Mouse (Mus musculus) liver, embryonic 11.5 days (tissue): ENCODE measurements around the gene Ube2l6. TPM values are rescaled to one million over a fixed set of nuclear protein-coding genes. Genes with fewer than 3 reads are reported as not detected.
A peak's percentile ranks its signal among the peaks of the same experiment; 100 is the strongest.
"Not testable (repeated sequence)": the region's sequence is repeated elsewhere in the genome, so short reads cannot be mapped to it uniquely, and the experiment has no call there.

Experiments used
- ATAC-seq: fragments of 200-750 bp; cut with Nextera tagmentation; replicated peaks from 2 replicates; pipeline ENCODE4 v1.8.0; 2017; ENCODE audit warnings: moderate number of reproducible peaks, mild to moderate bottlenecking, moderate TSS enrichment, moderate library complexity; ENCODE audit not compliant: low FRiP score
- DNase-seq: peaks from one replicate; pipeline ENCODE4 v3.0.0-alpha.2; 2017; ENCODE audit warnings: low spot score
- H3K27ac ChIP-seq: fragments of 300-500 bp; sonication (generic); 2 replicates; pipeline ENCODE4 v1.5.1; 2014; ENCODE audit warnings: mild to moderate bottlenecking, low read depth, low read length, control low read depth
- H3K27me3 ChIP-seq: fragments of 300-500 bp; sonication (generic); replicated peaks from 2 replicates; pipeline ENCODE4 v1.6.1; 2014; ENCODE audit warnings: low read length, mixed read lengths; ENCODE audit not compliant: control insufficient read depth, insufficient read depth
- H3K36me3 ChIP-seq: fragments of 300-500 bp; sonication (generic); 2 replicates; pipeline ENCODE4 v1.6.1; 2014; ENCODE audit warnings: mild to moderate bottlenecking, low read length, moderate library complexity, mixed read lengths; ENCODE audit not compliant: control insufficient read depth, insufficient read depth
- H3K4me1 ChIP-seq: fragments of 300-500 bp; sonication (generic); replicated peaks from 2 replicates; pipeline ENCODE4 v1.6.1; 2014; ENCODE audit warnings: low read length, mixed read lengths; ENCODE audit not compliant: control insufficient read depth, insufficient read depth
- H3K4me2 ChIP-seq: fragments of 300-500 bp; sonication (generic); 2 replicates; pipeline ENCODE4 v1.6.1; 2014; ENCODE audit warnings: mild to moderate bottlenecking, control low read depth, moderate library complexity
- H3K4me3 ChIP-seq: fragments of 300-500 bp; sonication (generic); 2 replicates; pipeline ENCODE4 v1.5.1; 2014; ENCODE audit warnings: low read depth, low read length, control low read depth
- H3K9ac ChIP-seq: fragments of 300-500 bp; sonication (generic); 2 replicates; pipeline ENCODE4 v1.6.1; 2014; ENCODE audit warnings: low read depth, low read length, control low read depth
- H3K9me3 ChIP-seq: fragments of 300-500 bp; sonication (generic); 2 replicates; pipeline ENCODE4 v1.6.1; 2016; ENCODE audit warnings: low read length, inconsistent platforms, mixed read lengths; ENCODE audit not compliant: control insufficient read depth
- WGBS: fragments of 180-500 bp; shearing (Covaris S2); extraction: QIAGEN DNeasy Blood & Tissue Kit; methylation state at CpG from one replicate; pipeline ENCODE4 v1.1.7; 2014; 5-methylcytosine and 5-hydroxymethylcytosine counted together
- polyA plus RNA-seq: library from polyadenylated mRNA; unstranded; fragments of >200 nt; fragmentation: Nextera tagmentation; extraction: Ambion mirVana; gene quantifications from 2 replicates; pipeline ENCODE4 v1.2.1, GENCODE M21; 2014

Ube2l6 gene
- polyA plus RNA-seq, 1 experiment from 2014 or later: 114 TPM

- DNase-seq (peak; percentile 53), ATAC-seq (peak; percentile 61)
- WGBS: under 1% methylated on average over 16 of the region's 16 CpGs
- peak overlapping the region; percentile 93 for H3K4me2 ChIP-seq
- H3K27me3 ChIP-seq: no peaks in the 10 kb centered on the region
- H3K9ac ChIP-seq: peak overlapping the region; percentile 75
- peaks cover 13% of the 10 kb centered on the region; the same call in 1 of the 2 replicates for H3K4me1 ChIP-seq
- H3K9me3 ChIP-seq: peaks cover 3% of the 10 kb centered on the region; the same call in 1 of the 2 replicates
- H3K27ac ChIP-seq: peak overlapping the region; percentile 84
- peak overlapping the region; percentile 77 for H3K4me3 ChIP-seq
- H3K36me3 ChIP-seq: no peaks in the 10 kb centered on the region
Measured at GRCm38 (mm10) chr2:84799041-84799561, 473 bp downstream of the Ube2l6 start.

GRCm38 (mm10) chr2:84800304-84800703 is 1.7 kb downstream of the Ube2l6 start:
- H3K4me2 ChIP-seq: peak overlapping the region; percentile 93
- H3K4me1 ChIP-seq: peaks cover 13% of the 10 kb centered on the region; the same call in 1 of the 2 replicates
- whole genome bisulfite sequencing: 52% methylated on average over 4 of the region's 4 CpGs
- 0 out of 2 replicates have a peak overlapping the region, but pooled peaks have one; percentile 31 for H3K9ac ChIP-seq
- no peaks in the 10 kb centered on the region for H3K27me3 ChIP-seq
- H3K4me3 ChIP-seq: peak overlapping the region; percentile 77
- H3K36me3 ChIP-seq: peaks cover 3% of the 10 kb centered on the region; the same call in 1 of the 2 replicates
- ATAC-seq: no peak
- no peak overlapping the region for H3K27ac ChIP-seq
- DNase-seq: no peak
- H3K9me3 ChIP-seq: peaks cover 3% of the 10 kb centered on the region; the same call in 1 of the 2 replicates

GRCm38 (mm10) chr2:84801223-84801622 is 2.6 kb downstream of the Ube2l6 start:
- DNase-seq, H3K4me2 ChIP-seq, H3K9me3 ChIP-seq, H3K4me3 ChIP-seq, H3K27me3 ChIP-seq, ATAC-seq, H3K9ac ChIP-seq, H3K27ac ChIP-seq, H3K36me3 ChIP-seq: not testable (repeated sequence)
- peaks cover 13% of the 10 kb centered on the region; the same call in 1 of the 2 replicates for H3K4me1 ChIP-seq
- 79% methylated on average over 5 of the region's 5 CpGs for WGBS

- H3K36me3 ChIP-seq: peaks cover 3% of the 10 kb centered on the region; the same call in 1 of the 2 replicates
- no peaks in the 10 kb centered on the region for H3K27me3 ChIP-seq
- 87% methylated on average over 7 of the region's 7 CpGs for WGBS
- DNase-seq: no peak
- H3K9me3 ChIP-seq: no peaks in the 10 kb centered on the region
- peaks cover 4% of the 10 kb centered on the region; the same call in 1 of the 2 replicates for H3K4me1 ChIP-seq
- H3K27ac ChIP-seq: no peak overlapping the region
- no peak for ATAC-seq
- H3K4me3 ChIP-seq: no peak overlapping the region
- H3K4me2 ChIP-seq: no peak overlapping the region
- no peak overlapping the region for H3K9ac ChIP-seq
Measured at GRCm38 (mm10) chr2:84803963-84804362, 5.3 kb downstream of the Ube2l6 start.

GRCm38 (mm10) chr2:84806546-84806945 is 7.9 kb downstream of the Ube2l6 start:
- H3K4me1 ChIP-seq: peaks cover 10% of the 10 kb centered on the region
- H3K27ac ChIP-seq: no peak overlapping the region
- no peaks in the 10 kb centered on the region for H3K9me3 ChIP-seq
- WGBS: 65% methylated on average over 5 of the region's 5 CpGs
- no peak for DNase-seq
- no peak overlapping the region for H3K9ac ChIP-seq
- no peaks in the 10 kb centered on the region for H3K27me3 ChIP-seq
- H3K36me3 ChIP-seq: peaks cover 6% of the 10 kb centered on the region
- no peak overlapping the region for H3K4me3 ChIP-seq
- no peak for ATAC-seq
- H3K4me2 ChIP-seq: no peak overlapping the region

GRCm38 (mm10) chr2:84809330-84809729 is 10.7 kb downstream of the Ube2l6 start:
- no peaks in the 10 kb centered on the region for H3K9me3 ChIP-seq
- H3K4me1 ChIP-seq: peaks cover 22% of the 10 kb centered on the region
- ATAC-seq (no peak), DNase-seq (no peak)
- H3K27me3 ChIP-seq: no peaks in the 10 kb centered on the region
- peaks cover 6% of the 10 kb centered on the region for H3K36me3 ChIP-seq
- H3K4me3 ChIP-seq: no peak overlapping the region
- H3K9ac ChIP-seq: no peak overlapping the region
- H3K27ac ChIP-seq: no peak overlapping the region
- no peak overlapping the region for H3K4me2 ChIP-seq

GRCm38 (mm10) chr2:84810526-84810885 is 11.9 kb downstream of the Ube2l6 start:
- no peak overlapping the region for H3K4me3 ChIP-seq
- no peaks in the 10 kb centered on the region for H3K9me3 ChIP-seq
- no peak overlapping the region for H3K27ac ChIP-seq
- DNase-seq: no peak
- H3K27me3 ChIP-seq: no peaks in the 10 kb centered on the region
- peak overlapping the region; percentile 63 for H3K4me2 ChIP-seq
- H3K9ac ChIP-seq: no peak overlapping the region
- H3K36me3 ChIP-seq: peaks cover 2% of the 10 kb centered on the region; the same call in 1 of the 2 replicates
- H3K4me1 ChIP-seq: peaks cover 22% of the 10 kb centered on the region
- 78% methylated on average over 6 of the region's 6 CpGs for WGBS
- no peak for ATAC-seq

- WGBS: 30% methylated on average over 26 of the region's 26 CpGs
- peak overlapping the region; percentile 25; the same call in 1 of the 2 replicates for H3K4me3 ChIP-seq
- H3K9ac ChIP-seq: peak overlapping the region; percentile 30
- H3K4me2 ChIP-seq: peak overlapping the region; percentile 63
- peaks cover 22% of the 10 kb centered on the region for H3K4me1 ChIP-seq
- H3K9me3 ChIP-seq: no peaks in the 10 kb centered on the region
- DNase-seq (peak; percentile 83), ATAC-seq (peak; percentile 22)
- peaks cover 2% of the 10 kb centered on the region; the same call in 1 of the 2 replicates for H3K36me3 ChIP-seq
- peak overlapping the region; percentile 67 for H3K27ac ChIP-seq
- H3K27me3 ChIP-seq: no peaks in the 10 kb centered on the region
Measured at GRCm38 (mm10) chr2:84810886-84811577, 12.4 kb downstream of the Ube2l6 start.
